Mouse (Mus musculus) layer of hippocampus, postnatal 25 days (tissue): ENCODE data around the gene Dph7. TPM values are rescaled to one million over a fixed set of nuclear protein-coding genes. Genes with fewer than 3 reads are reported as not detected.
A peak's percentile ranks its signal among the peaks of the same experiment; 100 is the strongest.
"Not testable (repeated sequence)": the region's sequence is repeated elsewhere in the genome, so short reads cannot be mapped to it uniquely, and the experiment has no call there.

ENCODE experiments used
- DNase-seq, 2 experiments: peaks; one replicate each; pipeline ENCODE4 v3.0.0; 2022; ENCODE audit warnings: mixed read lengths in 2 of 2, low spot score in 1 of 2; ENCODE audit errors: extremely low spot score in 1 of 2
- total RNA-seq, 2 experiments: library from RNA; stranded (reverse); gene quantifications; 2 replicates each; pipeline ENCODE4 v1.2.3; 2021

Dph7 gene
- total RNA-seq = 10 to 100 TPM; 31.6 to 33.0 TPM

GRCm38 (mm10) chr2:24962304-24963000 lies at the start of gene Dph7:
Gene Dph7 (plus strand): TSS chr2:24962400.
- DNase-seq = peak; percentile 81 to 93

DNA sequence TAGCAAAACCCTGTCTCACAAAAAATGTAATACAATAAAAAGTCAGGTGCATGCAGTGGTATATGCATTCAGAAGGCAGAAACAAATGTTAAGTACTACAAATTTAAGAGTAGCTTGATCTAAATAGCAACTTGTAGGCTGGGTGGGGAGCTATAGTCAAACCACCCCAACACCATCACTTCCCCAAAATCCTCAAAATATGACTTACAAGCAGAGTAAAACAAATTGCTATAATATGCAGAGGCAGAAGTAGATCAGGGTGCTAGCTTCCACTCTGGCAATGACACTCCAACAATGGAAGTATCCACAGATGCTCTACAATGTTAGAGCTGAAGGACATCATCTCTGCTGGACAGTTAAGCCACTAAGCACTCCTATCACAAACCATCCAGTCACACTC lies 49.6 kb upstream of the Dph7 start:
- DNase-seq = no peak

- DNase-seq = no peak
Observed at GRCm38 (mm10) chr2:24914762-24915161, 47.4 kb upstream of the Dph7 start.

- DNase-seq = peak; percentile 83 to 89
Observed at GRCm38 (mm10) chr2:24918930-24919838, 43.0 kb upstream of the Dph7 start, which contains the start of gene Ehmt1. Gene Ehmt1 (minus strand): TSS chr2:24919614.

GRCm38 (mm10) chr2:24919839-24920175 lies 42.4 kb upstream of the Dph7 start:
- no peak for DNase-seq

- no peak for DNase-seq
Observed at GRCm38 (mm10) chr2:24923561-24923960, 38.6 kb upstream of the Dph7 start.

- DNase-seq = no peak
Observed at GRCm38 (mm10) chr2:24925284-24925683, 36.9 kb upstream of the Dph7 start.

DNA sequence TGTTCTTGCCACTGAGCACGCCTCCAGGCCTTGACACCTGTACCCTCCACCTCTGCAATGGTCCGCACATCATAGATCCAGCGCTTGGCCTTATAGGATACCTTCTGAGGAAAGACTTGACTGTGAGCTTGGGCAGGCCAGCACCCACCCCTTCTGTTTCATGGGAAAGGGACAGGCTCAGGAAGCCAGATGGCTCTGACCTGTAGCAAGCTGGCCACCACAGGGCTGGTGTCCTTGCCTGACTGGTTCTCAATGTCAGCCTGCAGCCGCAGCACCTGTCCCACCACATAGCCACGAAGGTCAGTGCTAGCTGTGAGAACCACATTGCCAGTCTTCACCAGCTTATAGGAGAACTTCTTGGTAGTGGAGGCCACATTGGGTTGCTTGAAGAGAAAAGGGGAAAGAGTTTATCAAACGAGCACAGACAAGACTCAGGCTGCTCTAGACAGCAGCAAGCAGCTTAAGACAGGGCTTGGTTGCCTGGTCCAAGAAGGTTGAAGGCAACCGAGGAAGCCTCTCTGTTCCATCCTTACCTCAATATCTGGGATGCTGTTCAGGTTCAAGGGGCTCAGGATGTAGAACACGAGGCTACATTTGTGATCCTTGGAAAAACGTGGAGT lies 35.7 kb upstream of the Dph7 start:
- DNase-seq = no peak

GRCm38 (mm10) chr2:24926965-24927358 lies 35.2 kb upstream of the Dph7 start:
- DNase-seq = no peak

GRCm38 (mm10) chr2:24927810-24928479 lies 34.3 kb upstream of the Dph7 start:
- DNase-seq = no peak

DNA sequence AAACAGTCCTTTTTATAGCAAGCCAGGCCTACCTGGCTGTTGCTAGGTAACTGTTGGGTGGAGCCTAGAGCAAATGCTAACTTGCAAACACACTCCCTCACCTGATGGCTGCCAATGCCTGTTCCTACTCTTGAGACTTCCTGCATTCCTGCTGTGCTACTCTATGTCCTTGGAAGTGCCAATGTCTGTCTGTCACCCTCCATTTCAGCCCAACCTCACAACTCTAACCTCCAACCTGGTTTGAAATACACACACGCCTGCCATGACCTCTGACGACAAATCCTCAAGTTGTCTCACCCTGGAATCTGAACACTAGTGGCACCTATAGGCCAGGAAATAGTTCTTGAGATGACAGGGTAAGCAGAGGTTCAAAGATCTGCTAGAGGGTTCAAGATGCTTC lies 33.1 kb upstream of the Dph7 start:
- DNase-seq = no peak

GRCm38 (mm10) chr2:24929593-24929992 lies 32.6 kb upstream of the Dph7 start:
- no peak for DNase-seq

DNA sequence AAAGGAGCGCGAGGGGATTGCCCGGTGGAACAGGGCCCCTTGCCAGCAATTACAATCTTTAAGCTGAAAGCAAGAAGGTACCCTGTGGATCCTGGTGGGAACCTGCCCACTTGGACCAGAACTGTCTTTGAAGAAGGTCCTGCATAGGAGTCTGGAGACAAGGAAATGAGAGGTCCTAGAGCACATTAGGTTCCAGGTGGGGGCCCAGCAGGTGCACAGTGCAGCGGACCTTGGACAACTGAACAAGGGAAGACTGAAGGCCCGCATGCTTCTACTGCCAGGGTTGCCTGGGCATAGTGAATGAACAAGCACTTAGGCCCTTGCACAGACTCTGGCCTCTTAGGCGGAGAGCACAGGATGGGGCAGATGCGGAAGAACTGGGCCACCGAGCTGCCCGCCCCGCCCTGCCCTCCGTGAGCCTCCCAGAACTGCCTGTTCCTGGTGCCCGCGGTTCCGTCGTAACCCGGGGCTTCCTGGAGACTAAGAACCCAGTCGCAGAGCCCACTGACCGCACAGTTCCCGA lies 27.7 kb upstream of the Dph7 start:
- DNase-seq = no peak

DNA sequence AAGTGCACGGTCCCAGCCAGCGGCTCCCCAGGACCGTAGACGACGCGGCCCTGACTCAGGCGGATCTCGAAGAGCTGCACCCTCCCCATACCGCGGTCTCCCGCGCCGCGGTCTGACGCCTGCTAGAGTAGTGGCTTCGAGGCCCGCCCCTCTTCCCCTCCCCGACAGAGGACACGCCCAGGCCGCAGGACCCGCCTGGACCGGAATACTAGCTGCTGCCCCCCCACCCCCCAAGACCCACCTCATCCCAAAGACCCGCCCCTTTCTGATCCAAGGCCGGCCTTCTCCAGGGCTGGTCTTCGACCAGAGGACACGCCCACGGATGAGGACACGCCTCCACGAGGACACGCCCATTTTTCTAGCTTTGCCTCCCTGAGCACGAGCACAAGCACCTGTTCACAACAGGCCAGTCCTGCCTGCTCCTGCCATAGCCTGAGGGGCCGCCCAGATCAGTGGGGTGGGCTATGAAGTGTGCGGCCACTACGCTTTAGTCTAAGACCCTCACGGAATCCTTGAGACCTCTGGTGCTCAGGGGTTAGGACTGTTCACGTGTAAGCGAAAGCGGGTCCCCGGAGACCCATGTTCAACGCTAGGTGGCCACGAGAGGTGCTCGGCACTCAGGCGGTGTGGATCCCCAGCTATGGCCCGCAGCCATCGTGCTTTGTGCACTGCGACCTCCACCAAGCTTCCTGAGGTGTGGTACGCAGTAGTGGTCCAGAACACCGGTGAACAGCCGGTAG lies 27.0 kb upstream of the Dph7 start, which contains the start of gene Arrdc1:
Gene Arrdc1 (minus strand): TSS at position 196 of the 740 bp plus-strand sequence.
- peak; percentile 47 to 56 for DNase-seq

GRCm38 (mm10) chr2:24942092-24942491 lies 20.1 kb upstream of the Dph7 start:
- DNase-seq = no peak

- DNase-seq = not testable (repeated sequence)
Observed at GRCm38 (mm10) chr2:24944304-24944703, 17.9 kb upstream of the Dph7 start.

DNA sequence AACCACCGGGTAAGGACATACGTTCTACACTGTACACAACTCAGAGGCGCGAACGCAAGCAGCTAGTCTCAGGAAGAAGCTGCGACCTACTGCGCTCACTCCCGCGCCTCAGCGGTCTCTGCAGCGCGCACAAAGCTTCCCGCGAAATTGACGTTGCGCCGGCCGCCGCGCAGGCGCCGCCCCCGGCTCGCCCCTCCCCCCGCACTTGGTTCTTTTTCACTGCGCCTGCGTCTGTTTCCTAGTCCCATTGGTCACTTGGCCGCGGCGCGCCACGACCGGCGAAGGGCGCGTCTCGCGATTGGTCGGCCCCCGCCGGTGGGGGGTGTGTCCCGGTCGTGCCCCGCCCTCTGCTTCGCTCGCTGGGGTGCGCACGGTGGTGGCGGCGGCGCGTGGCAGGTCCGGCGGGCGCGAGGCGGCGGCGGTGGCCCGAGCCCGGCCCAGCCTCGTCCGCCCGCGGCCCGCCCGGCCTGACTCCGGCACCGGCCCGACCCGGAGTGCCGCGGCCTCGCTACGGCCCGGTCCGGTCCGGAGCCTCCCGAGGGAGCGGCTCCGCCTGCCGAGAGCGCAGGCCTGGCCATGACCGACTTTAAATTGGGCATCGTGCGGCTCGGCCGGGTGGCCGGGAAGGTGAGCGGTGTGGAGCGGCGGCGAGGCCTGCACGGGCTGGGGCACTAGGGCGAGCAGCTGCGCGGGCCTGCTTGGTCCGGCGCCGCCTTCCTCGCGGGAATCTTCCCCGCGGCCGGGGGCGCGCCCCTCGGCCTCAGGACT lies 12.6 kb upstream of the Dph7 start, which contains the start of gene Zmynd19:
Gene Zmynd19 (plus strand): TSS at position 372 of the 768 bp plus-strand sequence.
- peak; percentile 98 to 99 for DNase-seq

GRCm38 (mm10) chr2:24950189-24950535 lies 12.0 kb upstream of the Dph7 start:
- no peak for DNase-seq

- DNase-seq = no peak
Observed at GRCm38 (mm10) chr2:24952537-24953055, 9.6 kb upstream of the Dph7 start.
